Mouse (Mus musculus) liver, adult 2 months (tissue): Measurements from ENCODE around the gene Atxn7l1.

Source experiments
- CTCF ChIP-seq: fragments of 200-500 bp; IDR thresholded peaks from 2 replicates; pipeline ENCODE4 v1.5.1; 2011; ENCODE audit warnings: low read depth, low read length, control low read depth
- POLR2A ChIP-seq: fragments of 200-500 bp; IDR thresholded peaks from 2 replicates; pipeline ENCODE4 v1.6.1; 2011; ENCODE audit warnings: low read length, control low read depth; ENCODE audit not compliant: insufficient read depth; ENCODE audit errors: extremely low read depth

- TF ChIP-seq CTCF: no peak
- no peak for TF ChIP-seq POLR2A
These were observed 189.8 kb downstream of the Atxn7l1 start for GRCm38 (mm10) chr12:33337289-33337688.
